Mouse (Mus musculus): ENCODE results near the gene Wdr66. TPM values are rescaled to one million over a fixed set of nuclear protein-coding genes. Genes with fewer than 3 reads are reported as not detected.

The Wdr66 gene
- total and polyA plus RNA-seq, 3 experiments, result 0.21 to 0.34 (median 0.21) TPM

DNA sequence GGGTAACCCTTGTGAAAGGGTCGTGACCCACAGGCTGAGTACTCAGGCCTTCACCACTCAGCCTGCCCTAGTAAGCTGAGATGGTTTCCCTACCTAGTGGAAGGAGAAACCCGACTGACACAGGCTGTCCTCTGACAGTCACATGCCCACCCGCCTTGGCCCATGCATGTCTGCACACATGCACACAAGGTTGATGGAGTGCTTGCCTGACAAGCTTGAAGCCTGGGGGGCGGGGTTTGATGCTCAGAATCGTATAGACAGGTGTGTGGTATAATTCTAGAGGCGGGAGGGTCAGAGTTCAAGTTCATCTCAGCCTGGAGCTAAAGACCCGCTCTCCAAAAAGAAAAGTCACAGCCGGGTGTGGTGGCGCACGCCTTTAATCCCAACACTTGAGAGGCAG lies 123.4 kb downstream of the Wdr66 start:
- TF ChIP-seq UBTF (IDR thresholded peaks at IDR 0.05; ENCODE audit: low read depth, low read length) (no peak), MYC (IDR thresholded peaks at IDR 0.05; ENCODE audit: low read depth, low read length) (no peak), IRF4 (IDR thresholded peaks at IDR 0.05; ENCODE audit: low read depth, low read length) (no peak), USF2 (conservative IDR thresholded peaks at IDR 0.05; ENCODE audit: low read depth, low read length) (no peak), MXI1 (IDR thresholded peaks at IDR 0.05; ENCODE audit: low read depth, low read length) (no peak), TCF12 (IDR thresholded peaks at IDR 0.05; ENCODE audit: low read depth, low read length) (no peak), CTCF (conservative IDR thresholded peaks at IDR 0.05 in 1 of 2, IDR thresholded peaks at IDR 0.05 in 1 of 2; ENCODE audit: low read depth in 2 of 2, low read length in 2 of 2) (no peak), ZMIZ1 (IDR thresholded peaks at IDR 0.05; ENCODE audit: low read depth, low read length) (no peak), BHLHE40 (IDR thresholded peaks at IDR 0.05; ENCODE audit: low read depth, low read length) (no peak), ELF1 (IDR thresholded peaks at IDR 0.05; ENCODE audit: low read depth, low read length) (no peak), KAT2A (IDR thresholded peaks at IDR 0.05; ENCODE audit: insufficient replicate concordance, low read length) (no peak)
- H3K9ac ChIP-seq (ENCODE audit: insufficient read depth, low read depth), result no peak overlapping the region
- H3K4me2 ChIP-seq (ENCODE audit: insufficient read depth, low read depth, poor library complexity, severe bottlenecking), result no peak overlapping the region
- in situ Hi-C loops (cut with MboI; ENCODE audit: low pct_ligation_motif_present, low pct_unique_long_range_greater_than_20kb, low sequenced_read_pairs) (no loop called here), dilution Hi-C loops (cut with MboI; ENCODE audit: extremely low pct_ligation_motif_present, extremely low pct_unique_long_range_greater_than_20kb, low sequenced_read_pairs) (no loop called here)
- no peaks in the 10 kb centered on the region for H3K27me3 ChIP-seq (replicated peaks)
- peaks cover 20 to 35% of the 10 kb centered on the region in 2 experiments for H3K36me3 ChIP-seq (replicated peaks in 1 of 2; ENCODE audit: control insufficient read depth in 1 of 2, insufficient read depth in 1 of 2, low read length in 1 of 2)
- H3K79me2 ChIP-seq (replicated peaks; ENCODE audit: control insufficient read depth, extremely low read depth, insufficient read depth, poor library complexity, severe bottlenecking), result no peaks in the 10 kb centered on the region
- H3K4me1 ChIP-seq (ENCODE audit: control insufficient read depth in 1 of 2, insufficient read depth in 2 of 2), result peaks cover 15 to 28% of the 10 kb centered on the region in 2 experiments
- H3K27ac ChIP-seq (ENCODE audit: insufficient read depth, low read depth), result no peak overlapping the region
- DNase-seq (ENCODE audit: extremely low read depth), result no peak
- no peaks in the 10 kb centered on the region for H3K9me3 ChIP-seq (replicated peaks; ENCODE audit: low read length)
- no peak overlapping the region for H3K4me3 ChIP-seq (replicated peaks in 1 of 3; ENCODE audit: low read depth in 2 of 3, low read length in 2 of 3, poor library complexity in 1 of 3)

DNA sequence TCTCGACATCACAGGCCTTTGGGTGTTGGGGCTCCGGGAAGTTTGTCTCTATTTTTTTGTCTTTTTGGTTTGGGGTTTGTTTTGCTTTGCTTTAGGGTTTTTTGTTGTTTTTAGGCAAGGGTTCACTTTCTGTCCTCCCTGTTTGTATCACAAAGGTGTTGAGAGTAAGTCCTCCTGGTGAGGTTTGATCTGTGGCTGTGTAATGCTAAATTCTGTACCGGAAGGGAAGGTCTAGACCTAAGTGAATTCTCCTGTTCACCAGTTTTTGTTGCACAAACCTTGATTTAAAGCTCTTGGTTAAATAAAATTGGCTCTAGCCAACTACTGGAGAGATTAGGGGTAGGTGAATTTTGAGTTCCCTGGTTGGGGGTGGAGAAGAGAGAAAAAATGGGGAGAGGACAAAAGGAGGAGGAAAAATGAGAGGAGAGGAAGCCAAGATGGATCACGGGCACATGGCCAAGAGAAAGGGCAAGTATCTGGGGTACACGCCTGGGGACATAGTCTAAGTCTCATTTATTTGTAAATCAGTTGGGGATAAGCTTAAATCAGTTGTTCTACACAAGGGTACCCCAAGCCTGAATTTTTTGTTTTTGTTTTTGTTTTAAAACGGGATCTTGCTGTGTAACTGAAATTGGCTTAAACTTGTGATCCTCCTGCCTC lies 124.0 kb downstream of the Wdr66 start:
- H3K79me2 ChIP-seq (replicated peaks; ENCODE audit: control insufficient read depth, extremely low read depth, insufficient read depth, poor library complexity, severe bottlenecking), result no peaks in the 10 kb centered on the region
- no peak overlapping the region for H3K4me3 ChIP-seq (replicated peaks in 1 of 3; ENCODE audit: low read depth in 2 of 3, low read length in 2 of 3, poor library complexity in 1 of 3)
- no peak overlapping the region for H3K27ac ChIP-seq (ENCODE audit: insufficient read depth, low read depth)
- peaks cover 16 to 33% of the 10 kb centered on the region in 2 experiments for H3K4me1 ChIP-seq (ENCODE audit: control insufficient read depth in 1 of 2, insufficient read depth in 2 of 2)
- dilution Hi-C loops (cut with MboI; ENCODE audit: extremely low pct_ligation_motif_present, extremely low pct_unique_long_range_greater_than_20kb, low sequenced_read_pairs) (no loop called here), in situ Hi-C loops (cut with MboI; ENCODE audit: low pct_ligation_motif_present, low pct_unique_long_range_greater_than_20kb, low sequenced_read_pairs) (no loop called here)
- TF ChIP-seq PAX5 (IDR thresholded peaks at IDR 0.05; ENCODE audit: low read length) (no peak), CTCF (conservative IDR thresholded peaks at IDR 0.05 in 1 of 2, IDR thresholded peaks at IDR 0.05 in 1 of 2; ENCODE audit: low read depth in 2 of 2, low read length in 2 of 2) (no peak), HCFC1 (IDR thresholded peaks at IDR 0.05; ENCODE audit: low read depth, low read length) (no peak), RAD21 (IDR thresholded peaks at IDR 0.05; ENCODE audit: low read depth, low read length) (no peak), GABPA (IDR thresholded peaks at IDR 0.05; ENCODE audit: insufficient replicate concordance, low read depth, low read length) (no peak), ETS1 (conservative IDR thresholded peaks at IDR 0.05; ENCODE audit: low read depth, low read length) (no peak)
- no peak overlapping the region for H3K4me2 ChIP-seq (ENCODE audit: insufficient read depth, low read depth, poor library complexity, severe bottlenecking)
- H3K27me3 ChIP-seq (replicated peaks), result no peaks in the 10 kb centered on the region
- peaks cover 20 to 28% of the 10 kb centered on the region in 2 experiments for H3K36me3 ChIP-seq (replicated peaks in 1 of 2; ENCODE audit: control insufficient read depth in 1 of 2, insufficient read depth in 1 of 2, low read length in 1 of 2)
- DNase-seq (ENCODE audit: extremely low read depth), result no peak
- no peaks in the 10 kb centered on the region for H3K9me3 ChIP-seq (replicated peaks; ENCODE audit: low read length)
- H3K9ac ChIP-seq (ENCODE audit: insufficient read depth, low read depth), result no peak overlapping the region

Measured in CH12.LX (cell line).